Mouse (Mus musculus) layer of hippocampus, adult 2 months (tissue): ENCODE measurements at regions not wholly inside any gene's neighbourhood (a gene's known extent, or its start where the extent isn't known, plus 50 kb on each side); places are given as distances from the start of the nearest gene placed in this dataset.

Experiments
- DNase-seq, 2 experiments: peaks; one replicate each; pipeline ENCODE4 v3.0.0; 2022; ENCODE audit warnings: low spot score in 2 of 2
- H3K27ac ChIP-seq: fragments of 200-600 bp; 2 replicates; pipeline ENCODE4 v1.8.1; 2022
- H3K4me3 ChIP-seq: fragments of 200-600 bp; 2 replicates; pipeline ENCODE4 v1.8.1; 2022; ENCODE audit warnings: mild to moderate bottlenecking
- CTCF ChIP-seq: fragments of 200-600 bp; conservative IDR thresholded peaks from 2 replicates; pipeline ENCODE4 v1.8.1; 2022; ENCODE audit warnings: antibody characterized with exemption, mild to moderate bottlenecking, moderate library complexity

- no peak for TF ChIP-seq CTCF
- H3K4me3 ChIP-seq = no peak overlapping the region
- no peak overlapping the region for H3K27ac ChIP-seq
- DNase-seq = no peak
Observed at GRCm38 (mm10) chr1:35763456-35763855, 304.7 kb upstream of the Hs6st1 start.

DNA sequence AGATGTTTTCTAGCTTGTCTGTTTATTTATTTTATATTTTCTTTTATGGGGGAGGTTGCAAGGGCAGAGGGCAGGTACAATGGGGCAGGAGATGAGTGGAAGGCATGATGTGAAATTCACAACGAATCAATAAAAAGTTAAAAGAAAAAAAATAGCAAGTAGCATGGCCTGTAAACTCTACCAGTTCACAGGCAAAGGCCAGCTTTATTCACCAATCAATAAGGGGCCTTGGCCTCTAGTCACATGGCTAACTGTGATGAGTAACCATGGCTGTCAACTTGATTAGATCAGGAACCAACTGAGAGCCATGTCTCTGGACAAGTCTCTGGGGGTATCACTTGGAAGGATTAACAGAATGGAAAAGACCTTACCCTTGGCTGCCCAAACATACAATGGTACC, 304.1 kb upstream of the Hs6st1 start:
- Histone ChIP-seq H3K27ac (no peak overlapping the region), H3K4me3 (no peak overlapping the region)
- DNase-seq = no peak
- no peak for TF ChIP-seq CTCF

GRCm38 (mm10) chr1:35765692-35766091, 302.5 kb upstream of the Hs6st1 start:
- no peak overlapping the region for H3K4me3 ChIP-seq
- DNase-seq = no peak
- no peak overlapping the region for H3K27ac ChIP-seq
- TF ChIP-seq CTCF = peak; percentile 42

DNA sequence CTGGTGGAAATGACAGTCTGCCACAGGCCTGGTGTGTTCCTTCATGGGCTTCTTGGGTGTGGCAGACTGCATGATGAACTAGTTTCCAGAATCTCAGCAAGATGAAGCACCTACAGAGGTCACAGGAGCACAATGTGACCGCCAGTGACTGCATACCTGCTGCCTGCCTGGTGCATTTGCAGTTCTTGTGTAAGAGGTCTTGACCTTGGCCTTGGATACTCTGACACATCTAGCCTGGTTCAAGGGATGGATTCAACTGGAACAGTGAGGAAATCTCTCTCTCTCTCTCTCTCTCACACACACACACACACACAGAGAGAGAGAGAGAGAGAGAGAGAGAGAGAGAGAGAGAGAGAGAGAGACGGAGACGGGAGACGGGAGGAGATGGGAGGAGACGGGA, 301.9 kb upstream of the Hs6st1 start:
- Histone ChIP-seq H3K27ac (no peak overlapping the region), H3K4me3 (no peak overlapping the region)
- no peak for TF ChIP-seq CTCF
- no peak for DNase-seq

- Histone ChIP-seq H3K4me3 (no peak overlapping the region), H3K27ac (no peak overlapping the region)
- no peak for DNase-seq
- no peak for TF ChIP-seq CTCF
Observed at GRCm38 (mm10) chr1:35772567-35772966, 295.6 kb upstream of the Hs6st1 start.

GRCm38 (mm10) chr1:35774566-35774965, 293.6 kb upstream of the Hs6st1 start:
- no peak for TF ChIP-seq CTCF
- Histone ChIP-seq H3K4me3 (no peak overlapping the region), H3K27ac (no peak overlapping the region)
- DNase-seq = no peak

DNA sequence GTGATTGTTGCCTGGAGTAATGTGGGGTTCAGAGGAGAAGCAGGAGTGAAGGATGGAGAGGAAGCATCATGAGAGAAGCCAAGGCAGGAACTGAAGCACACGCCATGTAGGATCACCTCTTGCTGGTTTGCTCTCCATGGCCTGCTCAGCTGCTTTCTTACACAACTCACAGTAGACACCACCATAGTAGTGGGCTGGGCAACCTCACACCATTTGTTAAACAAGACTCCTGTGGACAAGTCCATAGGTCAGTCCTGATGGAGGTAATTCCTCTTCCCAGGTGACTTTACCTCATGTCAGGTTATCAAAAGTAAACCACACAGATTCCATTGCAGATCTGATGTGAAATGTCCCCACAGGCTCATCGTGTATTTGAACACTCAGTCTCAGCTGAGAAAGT, 285.5 kb upstream of the Hs6st1 start:
- Histone ChIP-seq H3K27ac (no peak overlapping the region), H3K4me3 (no peak overlapping the region)
- no peak for TF ChIP-seq CTCF
- DNase-seq = no peak

DNA sequence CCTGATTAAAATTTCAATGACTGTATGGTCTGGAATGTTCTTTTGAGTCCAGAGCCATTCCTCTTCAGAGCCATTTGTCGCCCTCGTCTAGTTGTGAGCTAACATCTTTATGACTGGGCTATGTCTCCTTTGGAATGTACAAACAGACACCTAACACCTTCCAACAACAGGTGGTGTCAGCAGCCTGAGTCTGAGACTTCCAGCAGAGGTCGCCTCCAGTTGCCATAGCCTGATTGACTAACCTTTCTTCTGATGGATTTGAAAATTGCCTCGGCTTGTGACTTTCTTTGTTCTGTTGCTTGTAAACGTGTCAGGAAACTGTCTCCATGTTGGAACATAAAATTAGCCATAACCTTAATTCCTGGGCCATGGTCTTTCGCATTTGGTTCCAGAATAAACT, 284.8 kb upstream of the Hs6st1 start:
- no peak for TF ChIP-seq CTCF
- no peak overlapping the region for H3K4me3 ChIP-seq
- no peak for DNase-seq
- H3K27ac ChIP-seq = no peak overlapping the region

DNA sequence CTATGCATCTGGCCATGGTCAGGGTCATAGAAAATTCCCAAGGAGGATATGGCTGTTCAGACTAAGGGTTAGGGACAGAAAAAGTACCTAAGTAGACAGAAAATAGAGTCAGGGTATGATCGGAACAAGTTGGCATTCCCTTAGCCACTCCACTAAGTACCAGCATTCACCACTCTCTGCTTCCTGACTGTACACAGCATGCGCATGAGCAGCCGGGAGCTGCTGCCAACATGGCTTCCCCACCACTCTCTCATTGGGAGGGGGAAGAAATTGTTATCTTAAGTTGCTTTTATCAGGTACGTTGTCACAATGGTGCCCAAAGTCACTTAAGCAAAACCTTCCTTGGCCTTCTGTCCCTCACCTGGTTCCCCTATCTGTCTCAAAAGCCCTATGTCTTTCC, 282.0 kb upstream of the Hs6st1 start:
- H3K4me3 ChIP-seq = no peak overlapping the region
- DNase-seq = no peak
- TF ChIP-seq CTCF = no peak
- H3K27ac ChIP-seq = no peak overlapping the region

DNA sequence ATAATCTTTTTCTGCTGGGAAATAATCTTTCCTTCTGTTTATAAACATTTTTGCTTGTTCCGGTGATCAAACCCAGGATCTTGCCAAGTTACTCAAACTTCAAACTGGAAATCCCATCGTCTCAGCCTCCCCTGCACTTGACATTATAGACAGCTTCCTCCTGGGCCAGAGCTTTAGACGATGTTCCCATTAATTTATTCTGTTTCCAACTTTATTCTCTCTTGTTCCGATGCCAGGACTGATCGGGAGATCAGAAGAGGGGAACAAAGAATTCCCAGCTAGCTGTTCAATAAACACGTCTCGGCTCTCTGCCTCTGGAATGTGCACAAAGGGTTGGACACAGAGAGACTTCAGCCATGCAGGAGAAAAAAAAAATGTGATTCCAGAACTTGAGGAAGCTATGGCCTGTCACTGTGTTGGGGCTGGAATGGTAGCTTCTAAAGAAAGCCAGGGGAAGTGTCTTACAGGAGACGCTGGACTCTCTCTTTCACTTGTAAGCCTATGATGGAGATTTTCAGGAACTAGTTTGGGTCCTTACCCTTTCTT, 281.5 kb upstream of the Hs6st1 start:
- TF ChIP-seq CTCF = no peak
- Histone ChIP-seq H3K27ac (no peak overlapping the region), H3K4me3 (no peak overlapping the region)
- no peak for DNase-seq

DNA sequence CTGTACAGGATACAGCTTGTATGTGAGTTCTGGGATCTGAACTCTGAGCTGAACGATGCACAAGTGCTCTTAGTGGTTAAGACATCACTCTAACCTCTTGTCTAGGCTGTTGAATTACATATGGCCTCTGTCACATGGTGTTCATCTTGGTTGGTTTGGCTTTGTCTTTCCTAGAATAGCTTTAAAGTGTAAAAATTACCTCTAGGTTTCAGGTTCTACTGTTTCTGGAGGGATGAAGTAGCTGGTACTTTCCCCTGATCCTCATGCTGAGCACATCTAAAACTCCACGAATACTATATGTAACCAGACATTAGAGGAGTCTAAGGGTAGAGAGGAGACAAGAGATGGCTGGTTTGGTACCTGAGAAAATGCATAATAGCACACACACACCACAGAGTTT, 271.1 kb upstream of the Hs6st1 start:
- TF ChIP-seq CTCF = no peak
- H3K4me3 ChIP-seq = no peak overlapping the region
- H3K27ac ChIP-seq = no peak overlapping the region
- DNase-seq = no peak

DNA sequence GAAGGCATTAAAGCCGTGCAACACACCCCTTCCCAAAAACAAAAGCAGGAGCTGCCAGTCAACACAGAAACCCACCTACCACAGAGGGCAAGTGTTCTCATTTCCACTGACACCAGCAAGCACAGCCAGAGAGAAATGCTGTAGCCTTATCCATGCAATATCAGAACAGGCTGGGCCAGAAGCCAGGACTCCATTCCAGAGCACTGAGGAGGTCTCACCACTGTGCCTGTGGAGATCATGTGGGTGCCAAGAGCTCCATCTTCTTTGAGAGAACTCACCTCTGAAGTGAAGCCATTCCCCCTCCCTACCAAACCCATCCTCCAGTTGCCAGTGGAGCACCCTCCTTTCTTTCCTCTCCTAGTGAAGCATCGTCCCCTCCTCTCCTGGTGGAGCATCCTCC, 270.7 kb upstream of the Hs6st1 start:
- Histone ChIP-seq H3K4me3 (no peak overlapping the region), H3K27ac (no peak overlapping the region)
- no peak for DNase-seq
- TF ChIP-seq CTCF = no peak

GRCm38 (mm10) chr1:35805546-35805945, 262.7 kb upstream of the Hs6st1 start:
- H3K4me3 ChIP-seq = no peak overlapping the region

GRCm38 (mm10) chr1:35806329-35806728, 261.9 kb upstream of the Hs6st1 start:
- TF ChIP-seq CTCF = no peak
- no peak for DNase-seq
- H3K4me3 ChIP-seq = no peak overlapping the region
- no peak overlapping the region for H3K27ac ChIP-seq

More at GRCm38 (mm10) chr1:35805546-35805945, 262.7 kb upstream of the Hs6st1 start:
- TF ChIP-seq CTCF = no peak
- H3K27ac ChIP-seq = no peak overlapping the region
- DNase-seq = no peak

- TF ChIP-seq CTCF = no peak
- H3K27ac ChIP-seq = no peak overlapping the region
- H3K4me3 ChIP-seq = no peak overlapping the region
- no peak for DNase-seq
Observed at GRCm38 (mm10) chr1:35806731-35807130, 261.5 kb upstream of the Hs6st1 start.
